Mouse (Mus musculus): ENCODE measurements around the gene Gm20509. TPM values are rescaled to one million over a fixed set of nuclear protein-coding genes. Genes with fewer than 3 reads are reported as not detected.

The Gm20509 gene
- not detected in 2 replicates for polyA plus RNA-seq (2012; rRNA removed)

DNA sequence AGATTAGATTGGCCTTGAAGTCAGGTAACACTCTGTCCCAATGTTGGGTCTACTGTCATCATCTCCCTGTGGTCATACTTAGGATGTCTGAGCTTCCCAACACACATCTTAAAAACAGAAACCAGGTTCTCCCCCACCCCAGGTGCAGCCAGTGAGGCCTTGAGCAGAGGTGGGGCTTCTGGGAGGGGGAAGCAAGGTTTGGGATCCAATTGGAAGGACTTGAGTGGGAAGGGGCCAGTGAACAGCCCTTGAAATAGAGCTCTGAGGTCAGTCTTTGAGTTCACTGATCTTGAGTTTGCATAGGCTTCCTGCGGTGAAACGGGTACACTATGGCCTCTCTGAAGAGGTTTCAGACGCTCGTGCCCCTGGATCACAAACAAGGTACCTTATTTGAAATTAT is at the start of gene Gm20509:
TSS of gene Gm20509 (plus strand) at position 290 of the 400 bp plus-strand sequence.

DNA sequence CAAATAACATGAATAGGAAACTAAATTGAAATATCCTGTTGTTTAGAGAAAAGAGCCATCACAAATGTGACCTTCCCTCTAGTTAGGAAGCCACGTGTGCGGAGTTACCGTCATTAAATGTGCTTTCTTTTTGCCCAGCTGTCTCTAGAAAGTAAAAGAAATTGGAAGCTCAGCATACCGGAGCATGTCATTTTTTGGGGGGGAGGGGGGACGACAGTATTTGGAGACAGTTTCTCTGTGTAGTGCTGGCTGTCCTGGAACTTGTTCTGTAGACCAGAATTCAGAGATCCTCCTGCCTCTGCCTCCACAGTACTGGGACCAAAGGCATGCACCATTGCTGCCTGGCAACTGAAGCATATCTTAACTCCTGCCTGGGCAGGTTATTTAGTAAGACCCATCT is 734 bp upstream of the Gm20509 start, which contains the start of gene Khdc3:
TSS of gene Khdc3 (plus strand) at position 301 of the 400 bp plus-strand sequence.

DNA sequence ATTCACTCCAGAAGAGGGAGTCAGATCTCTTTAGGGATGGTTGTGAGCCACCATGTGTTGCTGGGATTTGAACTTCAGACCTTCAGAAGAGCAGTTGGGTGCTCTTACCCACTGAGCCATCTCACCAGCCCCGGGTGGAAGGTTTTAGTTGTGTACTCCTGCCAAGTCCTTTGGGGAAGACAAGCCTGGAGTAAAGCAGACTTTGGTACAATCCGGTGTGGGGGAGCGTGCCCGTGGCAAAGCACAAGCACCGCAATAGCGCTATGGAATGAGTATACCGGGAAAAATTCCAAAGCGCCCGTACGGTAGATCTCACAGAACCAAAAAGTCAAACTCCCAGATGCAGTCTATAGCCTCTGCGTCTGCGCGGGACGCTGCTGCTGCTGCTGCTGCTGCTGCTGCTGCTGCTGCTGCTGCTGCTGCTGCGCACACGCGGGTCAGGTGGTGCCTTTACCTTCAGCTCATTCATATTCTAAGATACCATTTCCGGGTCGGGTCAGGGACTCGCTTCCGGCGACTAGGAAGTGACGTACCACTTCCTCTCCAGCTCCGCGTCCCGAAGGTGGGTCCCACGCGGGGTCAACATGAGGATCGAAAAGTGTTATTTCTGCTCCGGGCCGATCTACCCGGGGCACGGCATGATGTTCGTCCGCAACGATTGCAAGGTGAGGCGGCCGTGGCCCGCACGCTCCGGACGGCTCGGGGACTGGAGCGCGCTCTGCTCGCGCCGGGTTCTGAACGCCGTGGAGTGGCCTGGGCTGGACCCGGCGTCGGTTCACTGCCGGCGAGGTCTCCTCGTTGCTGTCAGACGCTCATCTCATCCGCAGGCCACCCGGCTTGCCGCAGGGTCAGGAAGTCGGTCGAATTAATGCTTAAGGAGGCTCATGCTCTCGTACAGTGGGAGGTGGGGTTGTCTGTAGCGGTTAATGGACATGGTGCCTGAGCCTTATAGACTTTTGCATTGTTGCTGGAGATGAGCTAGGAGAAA is 10.9 kb downstream of the Gm20509 start, which contains the start of gene Rsl24d1:
TSS of gene Rsl24d1 (plus strand) at position 508 of the 988 bp plus-strand sequence.

Other genes starting within 250 kb of the Gm20509 start
- gene Pygo1, start 176.8 kb upstream of the Gm20509 start, polyA plus RNA-seq (2012; rRNA removed), result 0.09 and 0.11 TPM in 2 replicates
- gene Dyx1c1, start 143.7 kb upstream of the Gm20509 start, polyA plus RNA-seq (2012; rRNA removed), result 0.08 TPM in 1 of 2 replicates, not detected in the other
- 0.02 TPM in 1 of 2 replicates, not detected in the other for gene Gm44503, start 143.6 kb upstream of the Gm20509 start, polyA plus RNA-seq (2012; rRNA removed)
- 3.1 and 3.8 TPM in 2 replicates for gene Ccpg1os, start 117.1 kb upstream of the Gm20509 start, polyA plus RNA-seq (2012; rRNA removed)
- 2.0 and 3.0 TPM in 2 replicates for gene Ccpg1, start 117.0 kb upstream of the Gm20509 start, polyA plus RNA-seq (2012; rRNA removed)
- 2.3 and 3.5 TPM in 2 replicates for gene Pigb, start 62.1 kb upstream of the Gm20509 start, polyA plus RNA-seq (2012; rRNA removed)
- 11.3 and 14.0 TPM in 2 replicates for gene Rab27a, start 57.6 kb upstream of the Gm20509 start, polyA plus RNA-seq (2012; rRNA removed)
- 0.70 and 2.7 TPM in 2 replicates for gene Khdc3, start 634 bp upstream of the Gm20509 start, polyA plus RNA-seq (2012; rRNA removed)
- 2.0 and 3.3 TPM in 2 replicates for gene Rsl24d1, start 11.0 kb downstream of the Gm20509 start, polyA plus RNA-seq (2012; rRNA removed)

Data from stomach, adult 2 months (tissue).